Mouse (Mus musculus) mouse trophoblast stem cell (cell line): ENCODE results near the gene Rbm6.

ENCODE experiments used
- in situ Hi-C, 2 experiments: fragments of 300-500 bp; cut with MseI, MboI; formaldehyde crosslinking; loops; 2 replicates in 1 of 2; 3 replicates in 1 of 2; pipeline ENCODE4 v1.15.1; 2025

The Rbm6 gene

DNA sequence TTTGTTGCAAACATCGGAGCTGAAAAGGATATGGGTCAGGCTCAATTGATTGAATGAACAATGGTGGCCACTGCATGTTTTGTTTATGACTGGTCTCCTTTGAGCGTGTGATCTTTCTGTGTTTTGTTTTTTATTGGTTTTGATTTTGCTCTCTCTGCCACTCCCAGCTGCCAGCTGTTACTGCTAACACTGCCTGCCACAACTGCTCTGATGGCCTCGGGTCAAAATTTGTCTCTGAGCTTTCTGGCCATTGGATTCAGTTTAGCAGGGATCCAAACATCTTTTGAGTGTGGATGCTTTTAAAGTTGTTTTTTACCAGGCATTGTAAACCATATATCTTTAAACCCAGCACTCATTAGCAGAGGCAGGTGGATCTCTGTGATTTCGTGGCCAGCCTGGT is 7.4 kb upstream of the Rbm6 start:
- in situ Hi-C loops = no loop called here

DNA sequence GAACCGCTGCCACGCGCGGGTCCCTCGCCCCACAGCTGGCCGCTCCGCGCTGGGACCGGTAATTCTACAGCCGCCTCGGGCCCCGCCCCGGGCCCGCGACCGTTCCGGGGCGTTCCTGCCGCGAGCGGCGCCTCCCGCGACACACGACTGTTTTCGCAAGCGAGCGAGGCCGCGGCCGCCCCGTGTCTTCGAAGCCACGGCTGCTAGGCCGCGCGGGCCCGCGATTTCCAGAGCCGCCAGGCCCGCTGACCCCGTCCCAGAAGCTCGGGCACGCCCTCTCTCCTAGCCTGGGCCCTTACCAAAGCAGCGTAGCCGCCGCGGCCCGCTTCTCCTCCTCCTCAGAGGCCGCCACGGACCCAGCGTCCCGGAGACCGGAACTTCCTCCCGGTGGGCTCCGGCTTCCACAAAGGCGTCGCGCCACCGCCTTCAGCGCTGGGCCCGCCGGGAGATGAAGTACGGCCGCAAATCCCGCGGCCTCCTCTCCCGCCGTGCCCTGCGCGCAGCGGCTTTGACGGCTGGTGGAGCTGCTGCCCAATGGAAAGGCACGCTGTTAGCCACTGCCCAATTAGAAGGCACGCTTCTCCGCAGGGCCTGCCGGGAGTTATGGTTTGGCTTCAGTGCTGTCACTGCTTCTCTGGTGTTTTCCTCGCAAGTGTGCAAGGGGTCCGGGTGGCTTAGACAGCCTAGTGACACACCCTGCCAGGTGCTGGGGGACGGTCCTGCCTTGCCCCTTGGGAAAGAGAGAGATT is 513 bp downstream of the Rbm6 start:
- in situ Hi-C loops = no loop called here

DNA sequence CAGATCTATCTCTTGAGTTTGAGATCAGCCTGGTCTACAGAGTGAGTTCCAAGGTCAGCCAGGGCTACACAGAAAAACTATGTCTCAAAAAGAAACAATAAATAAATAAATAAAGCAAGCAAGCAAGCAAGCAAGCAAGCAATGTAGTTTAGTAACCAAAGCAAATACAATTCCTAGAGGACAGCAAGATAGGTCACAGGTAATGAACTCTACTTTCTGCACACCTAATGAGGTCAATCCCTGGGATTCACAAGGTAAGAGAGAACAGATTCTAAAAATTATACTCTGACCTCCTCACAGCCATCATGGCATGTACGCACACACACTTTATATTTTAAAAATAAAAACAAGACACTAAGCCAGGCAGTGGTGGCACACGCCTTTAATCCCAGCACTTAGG is 7.0 kb downstream of the Rbm6 start:
- in situ Hi-C loops = no loop called here

DNA sequence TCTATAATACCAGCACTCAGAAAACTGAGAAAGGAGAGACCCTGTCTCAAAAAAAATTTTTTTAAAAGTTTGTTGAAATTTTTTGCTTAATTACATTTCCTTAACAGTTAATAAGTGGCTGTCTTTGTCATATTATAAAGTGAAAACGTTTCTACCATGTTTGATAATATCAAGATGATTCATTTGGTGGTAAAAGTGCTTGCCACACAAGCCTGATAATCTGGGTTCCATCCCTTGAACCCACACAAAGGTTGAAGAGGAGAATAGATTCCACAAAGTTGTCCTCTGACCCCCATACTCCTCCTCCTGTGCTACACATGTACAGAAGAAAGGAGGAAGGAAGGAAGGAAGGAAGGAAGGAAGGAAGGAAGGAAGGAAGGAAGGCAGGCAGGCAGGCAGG is 8.5 kb downstream of the Rbm6 start:
- in situ Hi-C loops = no loop called here

DNA sequence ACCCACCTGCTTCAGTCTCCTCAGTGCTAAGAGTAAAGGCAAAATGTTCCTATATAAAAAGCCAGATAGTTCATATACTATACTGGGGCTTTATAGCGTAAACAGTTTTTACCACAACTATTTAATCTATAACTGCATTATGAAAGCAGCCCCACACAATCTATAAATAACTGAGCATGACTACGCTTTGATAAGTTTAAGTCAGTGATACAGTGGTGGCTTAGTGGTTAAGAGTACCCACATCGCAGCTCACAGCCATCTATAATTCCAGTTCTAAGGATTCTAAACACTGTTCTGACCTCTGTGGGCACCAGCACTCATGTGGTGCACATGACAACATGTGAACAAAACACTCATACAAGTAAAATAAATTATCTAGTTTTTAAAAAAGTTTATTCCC is 14.7 kb downstream of the Rbm6 start:
- in situ Hi-C loops = no loop called here

DNA sequence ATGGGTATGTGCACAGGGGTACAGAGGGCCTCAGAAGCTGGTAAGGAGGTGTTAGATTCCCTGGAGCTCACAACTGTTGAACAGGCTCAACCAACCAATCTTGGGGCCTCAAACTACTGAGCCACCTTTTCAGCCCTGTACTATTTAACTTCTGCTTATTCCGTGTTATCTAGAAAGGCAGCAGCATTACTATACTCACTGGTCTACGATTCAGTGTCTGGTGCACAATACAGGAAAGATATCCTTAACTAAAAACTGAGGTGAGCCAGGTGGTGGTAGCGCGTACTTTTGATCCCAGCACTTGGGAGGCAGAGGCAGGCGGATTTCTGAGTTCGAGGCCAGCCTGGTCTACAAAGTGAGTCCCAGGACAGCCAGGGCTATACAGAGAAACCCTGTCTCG is 24.1 kb downstream of the Rbm6 start:
- in situ Hi-C loops = no loop called here

DNA sequence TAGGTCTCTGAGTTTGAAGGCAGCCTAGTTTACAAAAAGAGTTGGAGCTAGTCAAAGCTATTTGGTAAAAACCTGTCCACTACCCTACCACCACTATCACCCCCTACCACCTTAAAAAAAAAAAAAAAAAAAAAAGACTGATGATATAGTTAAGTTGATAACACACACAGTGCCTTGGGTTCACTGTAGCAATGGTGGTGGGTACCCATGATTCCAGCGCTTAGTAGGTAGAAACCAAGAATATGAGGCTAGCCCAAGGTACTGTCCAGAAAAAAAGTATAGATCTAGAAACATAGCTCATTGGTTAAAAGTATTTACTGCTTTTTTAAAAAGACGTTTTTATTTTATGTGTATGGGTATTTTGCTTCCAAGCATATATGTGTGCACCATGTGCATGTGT is 30.3 kb downstream of the Rbm6 start:
- in situ Hi-C loops = no loop called here

DNA sequence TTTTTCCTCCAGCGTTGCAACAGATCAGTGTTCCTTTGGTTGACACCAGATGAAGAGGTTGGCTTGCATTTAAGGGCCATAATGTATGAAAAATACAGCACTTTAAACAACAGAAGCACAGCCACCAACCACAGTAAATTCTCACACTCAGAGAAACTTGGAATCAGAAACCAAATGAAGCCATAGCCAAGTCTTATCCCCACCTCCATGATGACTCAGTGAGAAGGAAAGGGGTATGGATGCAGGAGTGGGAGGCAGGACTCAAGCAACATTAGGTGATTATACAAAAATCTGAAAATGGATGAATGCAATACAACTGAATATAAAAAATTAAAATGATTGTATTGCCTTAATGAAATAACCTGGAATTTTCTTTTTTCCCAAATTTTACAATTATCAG is 34.2 kb downstream of the Rbm6 start:
- in situ Hi-C loops = no loop called here

DNA sequence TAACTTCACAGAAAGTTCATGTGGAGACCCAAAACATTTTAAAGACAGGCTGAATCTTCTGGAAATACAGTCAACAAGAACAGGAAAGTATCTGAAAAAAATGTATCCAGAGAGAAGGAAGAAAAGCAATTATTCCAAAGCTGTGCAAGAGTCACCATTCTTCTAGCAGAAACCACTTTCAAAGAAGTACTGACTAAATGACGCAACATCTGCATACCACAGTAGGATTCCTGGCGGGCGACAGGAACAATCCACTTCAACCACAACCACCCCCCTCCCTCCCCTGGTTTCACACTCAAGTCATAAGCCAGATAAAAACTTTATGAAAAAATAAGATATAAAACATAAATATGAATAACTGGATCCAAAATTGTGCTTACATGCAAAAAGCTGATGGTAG is 39.2 kb downstream of the Rbm6 start:
- in situ Hi-C loops = no loop called here

DNA sequence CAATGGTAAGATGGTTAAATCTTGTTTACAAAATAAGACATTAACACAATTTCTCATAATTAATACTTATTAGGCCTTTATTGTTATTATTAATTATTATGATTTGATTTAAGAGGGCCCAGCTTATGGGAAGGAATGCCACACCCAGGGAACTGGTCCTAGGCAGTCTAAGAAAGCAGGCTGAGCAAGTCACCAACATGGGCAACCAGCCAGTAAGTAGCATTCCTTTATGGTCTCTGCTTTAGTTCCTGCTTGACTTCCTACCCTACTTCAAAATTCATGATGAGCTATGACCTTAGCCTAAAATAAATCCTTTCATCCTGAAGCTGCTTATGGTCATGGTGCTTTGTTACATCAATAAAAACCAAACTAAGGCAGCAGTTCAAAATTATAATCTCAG is 41.3 kb downstream of the Rbm6 start:
- in situ Hi-C loops = no loop called here

DNA sequence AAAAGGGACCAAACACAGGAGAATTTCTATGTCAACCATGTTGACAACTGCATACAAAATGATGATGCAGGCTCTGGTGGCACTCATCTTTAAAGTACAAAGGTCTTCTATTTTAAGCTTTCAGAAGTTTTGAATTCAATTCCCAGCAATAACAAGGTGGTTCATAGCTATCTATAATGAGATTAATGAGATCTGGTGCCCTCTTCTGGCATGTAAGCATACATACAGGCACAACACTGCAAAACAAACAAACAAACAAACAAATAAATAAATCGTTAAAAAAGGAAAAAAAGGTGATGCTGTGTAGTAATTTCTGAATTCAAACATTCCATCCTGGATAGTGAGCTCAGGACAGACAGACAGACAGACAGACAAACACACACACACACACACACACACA is 60.9 kb downstream of the Rbm6 start:
- in situ Hi-C loops = no loop called here

DNA sequence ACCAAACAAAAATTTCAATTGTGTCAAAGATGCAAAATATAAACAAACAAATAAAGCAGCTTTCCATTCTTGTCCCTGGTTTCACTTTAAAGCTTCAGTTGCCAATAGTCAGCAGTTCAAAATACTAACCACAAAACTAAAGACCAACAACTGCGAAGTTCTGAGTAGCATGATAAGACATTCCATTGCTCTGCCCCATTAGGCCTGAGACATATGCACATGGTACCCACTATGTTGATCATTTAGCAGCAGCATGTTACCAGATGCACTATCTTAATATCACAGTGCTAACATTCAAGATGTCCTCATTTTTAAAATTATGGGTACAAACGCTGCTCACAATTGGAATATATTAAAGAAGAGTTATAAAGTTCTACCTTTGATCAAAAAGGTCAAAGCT is 62.1 kb downstream of the Rbm6 start:
- in situ Hi-C loops = no loop called here

DNA sequence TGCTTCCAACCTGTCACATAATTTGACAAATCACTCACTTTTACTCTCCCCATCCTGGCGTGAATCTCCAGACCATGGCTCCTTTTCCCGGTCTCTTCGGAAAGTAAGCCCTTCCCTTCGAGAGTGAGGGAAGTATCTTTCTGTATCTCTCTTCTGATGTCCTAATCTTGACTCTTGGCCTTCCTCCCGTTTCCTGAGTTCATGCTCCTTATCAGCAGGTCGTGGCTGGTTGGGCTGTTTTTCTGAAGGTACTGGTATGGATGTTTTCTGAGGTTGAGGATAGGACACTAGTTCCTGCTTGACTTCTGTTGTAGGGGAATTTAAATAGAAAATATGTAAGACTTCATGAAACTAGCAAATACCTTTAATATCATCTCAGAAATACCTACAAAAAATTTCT is 81.3 kb downstream of the Rbm6 start:
- in situ Hi-C loops = no loop called here

DNA sequence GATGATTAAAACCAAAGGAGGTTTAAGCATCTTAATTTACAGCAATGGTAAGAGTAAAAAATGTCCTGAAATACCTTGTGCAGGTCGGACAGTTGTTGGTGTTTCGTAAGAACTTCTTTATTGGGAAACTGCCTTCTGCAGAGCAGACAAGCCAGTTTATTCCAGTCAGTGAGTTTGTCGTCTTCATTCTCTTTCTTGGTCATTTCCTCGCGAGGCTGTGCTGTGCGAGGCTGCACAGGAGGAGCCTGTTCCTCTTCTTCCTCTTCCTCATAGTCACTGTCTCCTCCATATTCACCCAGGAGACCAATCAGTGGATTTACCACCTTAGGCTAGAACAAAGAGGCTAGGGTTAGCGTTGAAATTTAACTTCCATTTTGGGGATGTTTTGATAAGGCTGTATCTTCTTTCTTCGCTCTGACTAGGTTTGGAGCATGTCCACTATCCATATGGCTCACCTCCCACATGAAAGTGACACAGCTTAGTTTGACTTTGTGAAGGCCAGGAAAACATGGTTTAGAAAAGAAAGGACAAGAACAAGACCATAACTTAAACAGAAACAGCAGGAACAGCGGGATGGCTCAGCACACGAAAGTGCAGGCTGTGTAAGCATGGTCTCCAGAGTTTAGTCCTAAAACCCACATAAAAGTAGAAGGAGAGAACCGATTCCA is 90.4 kb downstream of the Rbm6 start:
- in situ Hi-C loops = no loop called here

DNA sequence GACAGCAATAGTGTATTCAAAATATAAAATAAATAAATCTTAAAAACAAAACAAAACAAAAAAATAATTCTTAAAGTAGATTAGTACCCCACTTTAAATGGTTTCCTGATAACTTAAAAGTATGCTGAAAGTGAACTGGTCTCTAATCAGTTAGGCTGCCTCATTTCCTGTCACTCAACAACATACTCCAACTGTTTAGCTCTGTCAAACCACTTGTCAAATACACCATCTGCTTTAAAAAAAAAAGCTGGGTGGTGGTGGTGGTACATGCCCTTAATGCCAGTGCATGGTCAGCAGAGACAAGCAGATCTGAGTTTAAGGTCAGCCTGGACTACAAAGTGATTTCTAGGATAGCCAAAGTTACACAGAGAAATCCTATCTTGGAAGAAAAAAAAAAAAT is 96.2 kb downstream of the Rbm6 start:
- in situ Hi-C loops = no loop called here

DNA sequence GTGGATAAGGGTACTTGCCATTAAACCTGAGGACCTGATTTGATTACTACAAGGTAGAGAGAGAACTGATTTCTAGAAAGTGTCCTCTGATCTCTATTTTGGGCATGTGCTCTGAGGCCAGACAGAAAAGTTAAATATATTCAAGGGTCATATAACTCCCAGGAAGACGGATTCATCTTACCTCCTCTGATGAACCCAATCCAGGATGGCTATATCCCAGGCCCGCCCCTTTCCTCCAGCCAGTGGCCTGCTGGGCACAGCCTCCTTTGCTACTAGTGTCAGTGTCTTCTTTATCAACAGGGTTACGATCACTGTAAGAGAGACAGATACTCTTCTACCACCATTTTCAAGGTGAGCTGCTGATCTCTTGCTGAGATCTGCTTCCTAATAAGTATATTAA is 98.6 kb downstream of the Rbm6 start:
- in situ Hi-C loops = no loop called here

DNA sequence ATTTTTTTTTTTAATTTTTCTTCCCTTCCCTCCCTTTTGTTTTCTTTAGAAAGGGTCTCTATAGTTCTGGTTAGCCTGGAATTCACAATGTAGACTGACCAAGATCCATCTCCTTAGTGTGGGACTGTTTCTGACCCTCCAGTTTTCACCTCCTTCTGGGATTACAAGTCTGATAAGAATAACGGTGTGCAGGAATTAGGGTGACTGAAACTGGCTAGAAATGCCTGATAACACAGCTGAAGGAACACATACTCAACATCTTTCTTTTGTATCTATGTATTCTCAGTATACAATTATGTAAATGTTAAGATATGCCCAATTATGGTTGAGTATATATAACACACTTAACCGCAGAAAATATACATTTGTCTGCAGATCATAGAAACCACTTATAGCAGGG is 101.3 kb downstream of the Rbm6 start:
- in situ Hi-C loops = no loop called here

DNA sequence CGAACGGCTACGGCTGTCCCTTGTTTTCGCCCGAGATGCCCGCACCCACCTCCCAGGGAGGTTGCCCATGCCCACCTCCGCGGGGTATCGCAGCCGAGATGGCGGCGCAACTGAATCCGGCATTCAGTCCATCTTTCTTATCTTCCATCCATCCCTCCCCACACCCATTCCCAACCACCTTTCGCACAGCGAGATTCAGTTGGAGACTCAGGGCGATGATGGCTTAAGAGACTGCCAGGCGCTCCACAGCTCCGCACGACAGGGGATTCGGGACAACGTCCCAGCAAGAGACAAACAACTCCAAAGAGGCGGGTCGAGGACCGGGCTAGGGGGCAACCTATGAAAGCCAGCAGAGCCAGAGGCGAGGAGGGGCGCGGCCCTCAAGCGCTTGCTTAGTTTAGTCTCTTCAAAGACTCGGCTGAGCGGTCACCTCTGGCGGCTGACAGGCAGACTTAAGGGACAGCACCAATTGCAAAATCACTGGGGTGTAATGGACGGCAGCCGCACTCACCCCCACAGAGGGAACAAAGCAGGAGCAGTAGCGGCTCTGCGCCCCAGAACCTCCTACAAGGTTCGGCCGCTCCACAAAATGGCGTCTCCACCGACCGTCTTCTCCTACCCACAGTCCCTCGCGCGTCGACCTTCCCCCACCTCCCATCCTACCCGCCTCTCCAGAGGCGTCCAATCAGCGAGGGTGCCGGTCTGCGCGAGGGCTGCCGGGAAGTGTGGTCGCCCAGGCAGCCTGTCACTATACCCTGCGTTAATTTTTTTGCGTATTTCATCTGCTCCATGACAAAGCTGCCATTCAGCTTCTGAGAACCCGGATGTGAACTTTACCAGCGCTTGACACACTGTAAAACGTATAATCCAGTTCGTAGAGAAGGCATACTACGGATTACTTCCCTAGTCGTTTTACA is 102.4 kb downstream of the Rbm6 start, which contains the start of gene Rbm5:
Rbm5 (minus strand) TSS at position 623 of the 917 bp plus-strand sequence.
- in situ Hi-C loops = no loop called here

DNA sequence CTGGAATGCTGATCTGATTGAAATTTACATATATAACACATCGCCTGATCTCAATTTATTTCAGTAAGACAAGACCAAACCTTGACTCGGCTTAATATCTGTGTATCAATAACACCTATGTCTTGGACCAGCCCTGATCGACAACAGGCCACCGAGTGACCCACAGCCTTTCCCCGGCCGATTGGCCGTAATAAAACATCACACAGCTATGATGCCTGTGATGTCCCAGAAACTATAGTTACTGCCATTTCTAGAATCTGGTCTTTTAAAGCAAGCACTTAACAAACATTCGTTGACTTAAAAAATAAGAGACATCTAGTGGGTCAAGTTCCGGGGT is 103.0 kb downstream of the Rbm6 start:
- in situ Hi-C loops = no loop called here

DNA sequence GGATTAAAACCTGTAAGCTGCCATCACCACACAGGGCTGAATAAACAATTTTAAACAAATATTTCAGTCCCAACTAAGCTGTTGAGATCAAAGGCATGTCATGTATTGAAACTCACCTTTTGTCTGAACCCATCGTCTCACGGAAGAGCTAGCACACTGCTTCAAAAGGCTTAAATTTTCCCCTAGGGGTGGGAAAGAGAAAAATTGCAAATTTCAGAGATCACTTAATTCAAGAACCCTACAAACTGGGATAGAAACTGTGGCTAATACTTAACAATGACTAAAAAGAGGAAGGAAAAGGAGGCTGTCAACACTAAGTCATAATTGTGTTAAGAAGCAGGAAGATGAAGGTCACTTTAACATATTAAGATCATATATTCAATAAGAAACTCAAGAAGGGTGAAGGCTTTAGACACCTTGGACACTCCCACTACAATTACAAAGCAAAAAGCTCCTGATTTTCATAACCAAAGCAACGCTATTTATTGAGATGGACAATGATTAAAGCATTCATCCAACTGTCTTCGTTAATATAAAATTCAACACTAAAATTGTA is 103.5 kb downstream of the Rbm6 start:
- in situ Hi-C loops = no loop called here

DNA sequence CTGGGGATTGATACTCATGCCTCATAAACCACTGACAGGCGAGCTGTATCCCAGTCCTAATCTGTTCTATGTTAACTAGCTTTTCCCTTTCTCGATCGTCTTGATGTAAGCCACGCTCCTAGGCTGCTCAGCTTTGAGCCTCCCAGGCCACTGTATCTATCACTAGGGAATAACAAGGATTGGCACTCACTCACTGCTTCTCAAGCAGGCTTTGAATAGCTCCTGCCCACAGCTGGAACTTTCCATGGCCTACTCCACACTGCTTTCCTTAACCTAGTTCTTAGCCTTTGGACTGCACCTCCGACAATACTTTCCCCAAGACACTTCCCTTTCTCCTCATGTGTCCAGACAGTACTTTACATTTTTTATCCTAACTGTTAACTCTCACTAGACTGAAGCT is 104.2 kb downstream of the Rbm6 start:
- in situ Hi-C loops = no loop called here

DNA sequence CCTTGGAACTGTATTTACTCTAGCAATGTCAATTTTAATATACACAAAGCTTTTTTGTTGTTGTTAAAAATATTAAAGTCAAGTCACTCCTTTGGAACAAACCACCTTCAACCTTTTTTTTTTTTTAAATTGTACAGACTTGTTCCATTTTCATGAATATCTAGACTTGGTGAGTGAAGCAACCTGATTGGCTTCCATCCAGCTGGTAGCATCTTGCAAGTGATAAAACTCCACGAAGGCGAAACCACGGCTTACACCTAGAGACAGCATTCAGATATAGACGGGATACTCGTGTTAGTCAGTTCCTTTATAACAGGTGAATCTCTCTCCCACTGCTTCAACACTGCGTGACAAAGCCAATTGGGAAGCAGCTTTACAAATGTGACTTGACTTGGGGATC is 113.4 kb downstream of the Rbm6 start:
- in situ Hi-C loops = no loop called here
